Mouse (Mus musculus): Measurements from ENCODE around the gene Cc2d1a. TPM values are rescaled to one million over a fixed set of nuclear protein-coding genes. Genes with fewer than 3 reads are reported as not detected.
A peak's percentile ranks its signal among the peaks of the same experiment; 100 is the strongest.

Gene Cc2d1a
- polyA plus RNA-seq, 1 experiment from 2014 or later: 17.7 TPM

GRCm38 (mm10) chr8:84189603-84190002, 41.9 kb upstream of the Cc2d1a start:
- Histone ChIP-seq H3K4me2 (replicated peaks; ENCODE audit: low read depth, low read length) (no peak overlapping the region), H3K4me3 (ENCODE audit: low read length) (no peak overlapping the region), H3K27me3 (ENCODE audit: control insufficient read depth, insufficient read depth, low read length) (no peaks in the 10 kb centered on the region; the same call in 1 of the 2 replicates), H3K27ac (ENCODE audit: low read depth, low read length) (no peak overlapping the region), H3K9ac (ENCODE audit: low read depth, low read length) (no peak overlapping the region), H3K36me3 (ENCODE audit: control insufficient read depth, insufficient read depth, low read length) (no peaks in the 10 kb centered on the region), H3K9me3 (ENCODE audit: control insufficient read depth, low read length) (no peaks in the 10 kb centered on the region), H3K4me1 (ENCODE audit: control insufficient read depth, insufficient read depth, low read length) (peaks cover 9% of the 10 kb centered on the region; the same call in 1 of the 2 replicates)
- ATAC-seq (ENCODE audit: low FRiP score, low TSS enrichment): no peak
- WGBS: 41% methylated on average over 4 of the region's 4 CpGs

- ATAC-seq (ENCODE audit: low FRiP score, low TSS enrichment): no peak
- H3K27ac ChIP-seq (ENCODE audit: low read depth, low read length): no peak overlapping the region
Observed at GRCm38 (mm10) chr8:84188671-84189070, 40.9 kb upstream of the Cc2d1a start.

GRCm38 (mm10) chr8:84187065-84187755, 39.5 kb upstream of the Cc2d1a start:
- peaks cover 19% of the 10 kb centered on the region; the same call in 1 of the 2 replicates for H3K4me1 ChIP-seq (ENCODE audit: control insufficient read depth, insufficient read depth, low read length)
- ATAC-seq (ENCODE audit: low FRiP score, low TSS enrichment): no peak

More at GRCm38 (mm10) chr8:84188671-84189070, 40.9 kb upstream of the Cc2d1a start:
- no peaks in the 10 kb centered on the region for H3K9me3 ChIP-seq (ENCODE audit: control insufficient read depth, low read length)
- peaks cover 14% of the 10 kb centered on the region; the same call in 1 of the 2 replicates for H3K4me1 ChIP-seq (ENCODE audit: control insufficient read depth, insufficient read depth, low read length)
- H3K36me3 ChIP-seq (ENCODE audit: control insufficient read depth, insufficient read depth, low read length): no peaks in the 10 kb centered on the region
- no peaks in the 10 kb centered on the region; the same call in 1 of the 2 replicates for H3K27me3 ChIP-seq (ENCODE audit: control insufficient read depth, insufficient read depth, low read length)
- H3K4me3 ChIP-seq (ENCODE audit: low read length): no peak overlapping the region
- WGBS: 82% methylated on average over 10 of the region's 10 CpGs
- no peak overlapping the region for H3K9ac ChIP-seq (ENCODE audit: low read depth, low read length)
- H3K4me2 ChIP-seq (replicated peaks; ENCODE audit: low read depth, low read length): no peak overlapping the region

GRCm38 (mm10) chr8:84186547-84186946, 38.8 kb upstream of the Cc2d1a start:
- ATAC-seq (ENCODE audit: low FRiP score, low TSS enrichment): peak; percentile 23; the same call in 1 of the 2 replicates
- peak overlapping the region; percentile 32 for H3K4me3 ChIP-seq (ENCODE audit: low read length)
- no peaks in the 10 kb centered on the region; the same call in 1 of the 2 replicates for H3K27me3 ChIP-seq (ENCODE audit: control insufficient read depth, insufficient read depth, low read length)
- peak overlapping the region; percentile 19; the same call in 1 of the 2 replicates for H3K9ac ChIP-seq (ENCODE audit: low read depth, low read length)
- no peaks in the 10 kb centered on the region for H3K9me3 ChIP-seq (ENCODE audit: control insufficient read depth, low read length)
- H3K4me2 ChIP-seq (replicated peaks; ENCODE audit: low read depth, low read length): peak overlapping the region; percentile 52
- H3K4me1 ChIP-seq (ENCODE audit: control insufficient read depth, insufficient read depth, low read length): peaks cover 17% of the 10 kb centered on the region
- WGBS: 2% methylated on average over 12 of the region's 12 CpGs
- no peak overlapping the region for H3K27ac ChIP-seq (ENCODE audit: low read depth, low read length)
- H3K36me3 ChIP-seq (ENCODE audit: control insufficient read depth, insufficient read depth, low read length): no peaks in the 10 kb centered on the region

More at GRCm38 (mm10) chr8:84187065-84187755, 39.5 kb upstream of the Cc2d1a start:
- Histone ChIP-seq H3K9me3 (ENCODE audit: control insufficient read depth, low read length) (no peaks in the 10 kb centered on the region), H3K4me3 (ENCODE audit: low read length) (peak overlapping the region; percentile 32), H3K27ac (ENCODE audit: low read depth, low read length) (no peak overlapping the region), H3K27me3 (ENCODE audit: control insufficient read depth, insufficient read depth, low read length) (no peaks in the 10 kb centered on the region; the same call in 1 of the 2 replicates), H3K36me3 (ENCODE audit: control insufficient read depth, insufficient read depth, low read length) (no peaks in the 10 kb centered on the region), H3K9ac (ENCODE audit: low read depth, low read length) (peak overlapping the region; percentile 19), H3K4me2 (replicated peaks; ENCODE audit: low read depth, low read length) (peak overlapping the region; percentile 52)
- WGBS: 3% methylated on average over 21 of the region's 21 CpGs

- Histone ChIP-seq H3K4me2 (replicated peaks; ENCODE audit: low read depth, low read length) (peak within 1 kb of the TSS; percentile 84), H3K4me3 (ENCODE audit: low read length) (peak within 1 kb of the TSS; percentile 75), H3K36me3 (ENCODE audit: control insufficient read depth, insufficient read depth, low read length) (no peaks in the 10 kb centered on the region), H3K9me3 (ENCODE audit: control insufficient read depth, low read length) (no peaks in the 10 kb centered on the region), H3K4me1 (ENCODE audit: control insufficient read depth, insufficient read depth, low read length) (peaks cover 32% of the 10 kb centered on the region), H3K27me3 (ENCODE audit: control insufficient read depth, insufficient read depth, low read length) (no peaks in the 10 kb centered on the region; the same call in 1 of the 2 replicates), H3K9ac (ENCODE audit: low read depth, low read length) (peak within 1 kb of the TSS; percentile 99), H3K27ac (ENCODE audit: low read depth, low read length) (peak within 1 kb of the TSS; percentile 94)
- WGBS: 97% methylated on average over 7 of the region's 7 CpGs
- no peak for ATAC-seq (ENCODE audit: low FRiP score, low TSS enrichment)
Observed at GRCm38 (mm10) chr8:84185117-84185516, 37.4 kb upstream of the Cc2d1a start, which contains the start of gene Nanos3. TSS of gene Nanos3 (minus strand) at chr8:84185217.

GRCm38 (mm10) chr8:84184085-84185043, 36.6 kb upstream of the Cc2d1a start:
- no peak for ATAC-seq (ENCODE audit: low FRiP score, low TSS enrichment)
- peak overlapping the region; percentile 94 for H3K27ac ChIP-seq (ENCODE audit: low read depth, low read length)
- no peaks in the 10 kb centered on the region for H3K9me3 ChIP-seq (ENCODE audit: control insufficient read depth, low read length)
- 18% methylated on average over 21 of the region's 21 CpGs for WGBS
- H3K27me3 ChIP-seq (ENCODE audit: control insufficient read depth, insufficient read depth, low read length): no peaks in the 10 kb centered on the region; the same call in 1 of the 2 replicates
- H3K4me3 ChIP-seq (ENCODE audit: low read length): peak overlapping the region; percentile 75
- H3K9ac ChIP-seq (ENCODE audit: low read depth, low read length): peak overlapping the region; percentile 99
- H3K36me3 ChIP-seq (ENCODE audit: control insufficient read depth, insufficient read depth, low read length): no peaks in the 10 kb centered on the region
- peaks cover 39% of the 10 kb centered on the region for H3K4me1 ChIP-seq (ENCODE audit: control insufficient read depth, insufficient read depth, low read length)
- H3K4me2 ChIP-seq (replicated peaks; ENCODE audit: low read depth, low read length): peak overlapping the region; percentile 84

GRCm38 (mm10) chr8:84183261-84184084, 35.7 kb upstream of the Cc2d1a start:
- H3K4me3 ChIP-seq (ENCODE audit: low read length): peak overlapping the region; percentile 75
- peaks cover 39% of the 10 kb centered on the region for H3K4me1 ChIP-seq (ENCODE audit: control insufficient read depth, insufficient read depth, low read length)
- H3K9me3 ChIP-seq (ENCODE audit: control insufficient read depth, low read length): no peaks in the 10 kb centered on the region
- H3K4me2 ChIP-seq (replicated peaks; ENCODE audit: low read depth, low read length): peak overlapping the region; percentile 84
- H3K36me3 ChIP-seq (ENCODE audit: control insufficient read depth, insufficient read depth, low read length): no peaks in the 10 kb centered on the region
- under 1% methylated on average over 60 of the region's 87 CpGs for WGBS
- H3K9ac ChIP-seq (ENCODE audit: low read depth, low read length): peak overlapping the region; percentile 99
- peak overlapping the region; percentile 94 for H3K27ac ChIP-seq (ENCODE audit: low read depth, low read length)
- peak; percentile 25 for ATAC-seq (ENCODE audit: low FRiP score, low TSS enrichment)
- H3K27me3 ChIP-seq (ENCODE audit: control insufficient read depth, insufficient read depth, low read length): no peaks in the 10 kb centered on the region

GRCm38 (mm10) chr8:84182833-84183232, 35.1 kb upstream of the Cc2d1a start:
- Histone ChIP-seq H3K9me3 (ENCODE audit: control insufficient read depth, low read length) (no peaks in the 10 kb centered on the region), H3K4me3 (ENCODE audit: low read length) (peak overlapping the region; percentile 75), H3K36me3 (ENCODE audit: control insufficient read depth, insufficient read depth, low read length) (no peaks in the 10 kb centered on the region), H3K4me1 (ENCODE audit: control insufficient read depth, insufficient read depth, low read length) (peaks cover 39% of the 10 kb centered on the region), H3K27ac (ENCODE audit: low read depth, low read length) (peak overlapping the region; percentile 94), H3K4me2 (replicated peaks; ENCODE audit: low read depth, low read length) (peak overlapping the region; percentile 84), H3K9ac (ENCODE audit: low read depth, low read length) (peak overlapping the region; percentile 99), H3K27me3 (ENCODE audit: control insufficient read depth, insufficient read depth, low read length) (no peaks in the 10 kb centered on the region)
- no peak for ATAC-seq (ENCODE audit: low FRiP score, low TSS enrichment)
- 42% methylated on average over 4 of the region's 4 CpGs for WGBS

All from kidney, embryonic 14.5 days (tissue).